Mouse (Mus musculus) left cerebral cortex, adult 11 months (tissue): ENCODE measurements around the gene Gm49510.
A peak's percentile ranks its signal among the peaks of the same experiment; 100 is the strongest.

ENCODE experiments used
- DNase-seq: peaks from one replicate; pipeline ENCODE4 v3.0.0; 2022; ENCODE audit warnings: low spot score

Gene Gm49510

DNA sequence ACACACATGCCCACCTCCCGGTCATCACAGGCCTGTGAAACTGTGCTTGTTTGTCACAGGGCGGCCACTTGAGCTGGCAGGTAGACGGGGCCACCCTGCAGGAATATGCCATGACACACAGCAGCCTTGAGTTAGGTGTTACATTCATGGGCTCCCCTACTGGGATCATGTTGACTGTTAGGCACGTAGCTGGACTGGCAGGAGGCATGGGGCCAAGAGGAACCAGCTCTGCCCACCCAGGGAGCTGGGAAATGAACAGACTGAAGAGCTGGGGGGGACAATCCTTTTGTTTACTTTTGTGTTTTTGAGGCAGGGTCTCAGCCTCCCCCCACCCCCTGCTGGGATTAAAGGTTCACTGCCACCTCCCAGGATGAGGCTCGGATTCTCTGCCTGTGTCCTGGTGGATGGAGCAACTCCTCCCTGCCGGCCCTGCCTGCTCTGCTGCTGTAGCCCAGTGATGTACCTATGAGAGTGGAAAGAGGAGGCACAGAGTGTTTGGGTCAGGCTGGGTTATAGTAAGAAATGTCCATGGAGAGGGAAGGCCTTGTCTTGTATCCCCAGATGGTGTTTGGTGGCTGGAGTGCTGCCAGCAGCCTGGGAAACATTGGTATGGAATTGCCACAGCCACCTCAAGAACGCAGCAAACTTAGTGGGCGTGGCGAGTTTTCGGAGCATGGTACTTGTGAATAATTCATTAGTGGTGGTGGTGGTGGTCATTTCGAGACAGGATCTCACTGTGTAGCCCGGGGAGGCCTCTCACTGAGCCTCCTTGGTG lies 16.8 kb downstream of the Gm49510 start:
- no peak for DNase-seq

DNA sequence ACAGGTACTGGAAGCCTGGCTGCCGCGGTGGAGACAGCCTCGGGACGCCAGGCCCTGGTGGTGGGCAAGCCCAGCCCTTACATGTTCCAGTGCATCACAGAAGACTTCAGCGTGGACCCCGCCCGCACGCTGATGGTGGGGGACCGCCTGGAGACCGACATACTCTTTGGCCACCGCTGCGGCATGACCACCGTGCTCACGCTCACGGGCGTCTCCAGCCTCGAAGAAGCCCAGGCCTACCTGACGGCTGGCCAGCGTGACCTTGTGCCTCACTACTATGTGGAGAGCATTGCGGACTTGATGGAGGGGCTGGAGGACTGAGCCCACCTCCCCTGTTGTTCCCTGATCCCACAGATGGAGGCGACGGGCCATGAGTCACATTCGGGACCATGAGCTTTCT lies 18.7 kb downstream of the Gm49510 start:
- DNase-seq = no peak

DNA sequence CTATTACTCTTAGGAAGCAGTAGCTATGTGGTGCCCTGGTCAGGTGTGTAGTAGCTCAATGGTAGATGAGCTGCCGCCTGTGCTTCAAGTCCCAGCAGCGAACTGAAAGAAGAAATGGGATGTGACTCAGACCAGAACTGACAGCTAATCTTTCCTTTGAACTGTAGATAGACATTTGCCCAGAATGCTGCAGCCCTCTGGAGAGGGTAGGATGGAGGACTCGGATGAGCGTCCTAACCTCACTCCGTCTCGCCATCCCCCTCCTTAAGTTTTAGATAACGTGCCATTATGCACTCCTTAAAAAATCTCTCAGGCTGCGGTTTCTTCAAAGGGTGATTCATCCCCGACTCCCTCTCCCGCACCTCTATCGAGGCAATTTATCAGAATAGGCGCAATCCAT lies 20.4 kb downstream of the Gm49510 start:
- no peak for DNase-seq

DNA sequence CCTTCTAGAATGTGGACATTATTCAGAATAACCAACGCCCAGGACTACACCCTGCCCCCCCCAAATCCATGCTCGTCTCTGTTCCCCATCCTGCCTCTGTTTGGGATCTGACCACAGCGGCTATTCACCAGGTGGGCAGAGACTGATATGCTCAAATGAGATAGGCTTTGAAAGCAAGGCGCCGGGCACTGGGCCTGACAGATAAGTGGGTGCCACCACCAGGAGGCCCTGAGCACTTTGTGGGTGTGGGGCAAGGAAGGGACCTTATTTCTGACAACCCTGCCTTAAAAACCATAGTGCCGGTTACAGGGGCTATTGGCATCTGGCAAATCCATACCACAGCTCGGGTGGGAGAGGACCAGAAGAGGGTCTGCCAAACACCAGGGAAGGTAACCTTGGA lies 23.2 kb downstream of the Gm49510 start:
- no peak for DNase-seq

DNA sequence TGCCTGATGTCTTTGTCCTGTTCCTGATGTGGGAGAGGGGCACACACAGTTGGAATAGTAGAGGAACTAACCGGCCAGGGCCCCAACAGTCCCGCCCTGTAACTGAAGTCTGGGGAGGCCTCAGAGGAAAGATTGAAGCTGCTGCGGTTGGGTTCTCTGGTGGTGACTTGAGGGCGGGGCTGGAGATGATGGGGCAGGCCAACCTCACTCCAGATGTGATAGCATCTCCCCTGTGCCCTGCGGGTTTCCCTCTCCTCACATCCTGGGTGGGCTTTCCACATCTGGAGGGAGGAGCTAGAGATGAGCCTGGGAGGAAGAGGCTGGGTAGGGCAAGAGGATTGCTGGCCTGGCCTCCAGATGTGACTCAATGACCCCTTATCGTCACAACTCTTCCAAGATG lies 24.1 kb downstream of the Gm49510 start:
- DNase-seq = no peak

DNA sequence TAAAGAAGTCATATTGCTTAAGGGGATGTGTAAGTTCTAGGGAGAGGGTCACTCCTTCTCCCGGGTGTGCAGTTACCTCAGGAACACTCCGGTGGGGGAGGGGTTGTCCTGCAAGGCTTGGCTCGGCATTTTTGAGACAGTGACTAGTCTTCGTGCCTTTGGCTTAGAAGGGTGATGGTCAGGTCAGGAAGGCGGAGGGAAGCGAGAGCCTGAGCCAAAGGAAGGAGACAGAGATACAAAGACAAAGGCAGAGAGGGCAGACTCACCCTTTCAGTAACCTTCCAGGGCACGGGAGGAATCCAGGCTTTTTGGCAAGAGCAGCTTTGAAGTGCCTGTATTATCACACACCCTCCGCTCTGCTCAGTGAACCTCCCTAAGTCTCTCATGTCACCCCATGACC lies 25.7 kb downstream of the Gm49510 start:
- DNase-seq = no peak

DNA sequence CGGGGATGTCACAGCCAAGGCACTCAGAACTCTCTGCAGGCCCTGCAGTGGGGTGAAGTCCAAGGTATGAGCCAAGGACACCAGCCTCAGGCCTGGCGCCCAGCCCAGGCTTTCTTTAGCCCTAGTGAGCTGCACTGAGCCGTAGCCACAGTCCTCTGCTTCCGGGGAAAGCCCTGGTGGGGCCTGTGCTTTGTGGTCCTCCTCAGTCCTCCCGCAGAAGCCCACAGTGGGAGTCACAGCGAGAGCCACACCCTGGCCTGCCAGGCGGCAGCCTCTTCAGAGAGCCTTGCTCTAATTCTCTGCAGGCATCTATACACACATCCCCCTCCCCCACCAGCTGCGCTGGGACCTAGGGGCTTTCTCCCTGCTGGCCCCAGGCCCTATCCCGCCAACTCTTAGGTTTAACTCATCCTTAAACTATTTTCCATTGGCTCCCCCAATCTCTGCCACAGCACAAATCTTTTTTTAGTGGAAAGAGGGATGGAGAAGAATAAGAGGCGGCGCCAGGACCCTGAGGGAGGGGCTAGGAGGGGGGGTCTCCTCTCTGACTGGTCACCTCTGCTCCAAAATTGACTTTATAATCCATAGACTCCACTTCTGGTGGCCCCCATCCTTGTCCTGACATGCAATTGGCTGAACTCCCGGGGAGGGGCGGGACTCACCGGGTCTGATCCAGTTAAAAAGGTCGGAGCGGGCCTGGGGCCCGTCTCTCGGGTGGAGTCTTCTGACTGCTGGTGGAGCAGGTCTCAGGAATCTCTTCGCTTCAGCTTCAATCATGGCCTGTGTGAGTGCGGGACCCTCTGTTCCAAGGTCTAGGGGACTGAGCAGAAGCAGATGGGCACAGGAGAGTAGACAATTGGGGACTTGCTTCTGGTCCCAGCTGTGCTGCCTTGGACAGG lies 26.8 kb downstream of the Gm49510 start, which contains the start of gene Lgals1:
Lgals1 (plus strand) TSS at position 705 of the 899 bp plus-strand sequence.
- no peak for DNase-seq

DNA sequence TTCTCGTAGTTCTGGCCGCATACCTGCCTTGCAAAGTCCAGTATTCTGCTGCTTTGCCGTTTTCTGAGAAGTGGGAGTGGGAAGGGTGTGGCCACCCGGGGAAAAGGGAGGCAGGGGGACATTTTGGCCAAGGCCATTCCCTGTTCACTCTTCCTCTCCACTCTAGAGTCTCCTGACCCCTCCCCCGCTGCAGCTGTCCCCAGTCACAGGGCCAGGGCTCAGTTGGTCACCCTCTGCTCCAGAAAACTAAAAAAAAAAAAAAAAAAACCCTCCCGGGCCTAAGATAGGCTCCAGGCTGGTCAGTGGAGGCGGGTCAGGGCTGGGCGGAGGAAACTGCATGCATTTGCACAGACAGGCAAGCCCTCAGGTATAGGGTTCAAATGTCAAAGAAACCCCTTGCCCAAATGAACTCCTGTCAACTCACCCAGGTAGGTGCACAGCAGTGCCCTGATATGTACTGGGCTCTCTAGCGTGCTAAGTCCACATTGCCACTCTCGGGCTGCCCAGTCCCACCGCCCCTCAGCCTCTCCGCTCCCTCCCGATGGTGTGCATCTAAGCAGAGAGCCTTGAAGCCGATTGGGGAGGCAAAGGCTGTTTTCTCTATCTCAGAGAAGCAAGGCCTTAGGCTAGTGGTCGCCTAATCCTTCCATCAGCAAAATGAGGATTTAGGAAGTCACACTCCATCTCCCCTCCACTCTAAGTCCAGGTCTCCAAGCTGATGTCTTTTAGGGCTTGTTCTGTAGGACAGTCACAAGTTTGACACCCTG lies 27.7 kb downstream of the Gm49510 start:
- no peak for DNase-seq

DNA sequence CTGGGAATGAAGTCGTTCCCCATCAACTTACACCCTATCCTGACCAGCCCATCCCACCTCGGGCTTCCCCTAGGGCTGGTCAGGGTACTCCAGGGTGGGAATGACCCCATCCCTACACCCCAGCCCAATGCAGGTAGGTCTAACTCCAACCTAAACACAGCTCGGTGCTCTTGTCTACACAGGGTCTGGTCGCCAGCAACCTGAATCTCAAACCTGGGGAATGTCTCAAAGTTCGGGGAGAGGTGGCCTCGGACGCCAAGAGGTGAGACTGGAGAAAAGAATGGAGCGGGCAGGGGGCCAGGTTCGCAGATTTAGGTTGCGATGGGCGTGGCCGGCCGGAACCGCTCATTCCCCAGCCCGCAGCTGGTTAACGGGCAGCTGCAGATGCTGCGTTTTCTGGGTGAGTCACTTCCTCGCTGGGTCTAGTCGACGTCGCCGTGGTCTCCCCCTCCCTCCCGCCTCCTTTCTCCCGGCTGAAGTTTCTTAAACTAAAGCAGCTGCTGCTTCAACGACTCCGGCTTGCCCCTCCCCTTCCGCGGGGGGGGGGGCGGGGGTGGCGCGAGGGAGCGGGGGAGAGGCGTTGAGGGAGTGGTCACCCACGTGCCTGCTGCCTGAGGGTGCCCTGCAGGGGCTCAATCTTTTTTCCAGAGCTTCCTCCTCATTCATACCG lies 28.5 kb downstream of the Gm49510 start:
- no peak for DNase-seq

DNA sequence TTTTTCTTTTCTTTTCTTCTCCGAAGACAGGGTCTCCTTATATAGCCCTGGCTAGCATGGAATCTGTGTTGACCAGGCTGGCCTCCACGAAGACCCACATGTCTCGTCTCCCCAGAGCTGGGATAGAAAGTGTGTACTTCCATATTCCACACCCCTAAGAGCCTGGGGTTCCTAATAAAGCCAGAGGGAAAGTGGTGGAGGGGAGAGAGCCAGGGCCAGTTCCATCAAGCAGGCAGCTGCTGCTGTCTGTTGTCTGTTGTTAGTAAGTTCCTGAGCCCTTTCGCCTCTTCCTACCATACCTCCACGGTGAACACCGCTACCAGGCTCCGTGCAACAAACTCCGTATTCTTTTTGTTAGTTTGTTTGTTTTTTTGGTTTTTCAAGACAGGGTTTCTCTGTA lies 29.1 kb downstream of the Gm49510 start:
- DNase-seq = no peak

DNA sequence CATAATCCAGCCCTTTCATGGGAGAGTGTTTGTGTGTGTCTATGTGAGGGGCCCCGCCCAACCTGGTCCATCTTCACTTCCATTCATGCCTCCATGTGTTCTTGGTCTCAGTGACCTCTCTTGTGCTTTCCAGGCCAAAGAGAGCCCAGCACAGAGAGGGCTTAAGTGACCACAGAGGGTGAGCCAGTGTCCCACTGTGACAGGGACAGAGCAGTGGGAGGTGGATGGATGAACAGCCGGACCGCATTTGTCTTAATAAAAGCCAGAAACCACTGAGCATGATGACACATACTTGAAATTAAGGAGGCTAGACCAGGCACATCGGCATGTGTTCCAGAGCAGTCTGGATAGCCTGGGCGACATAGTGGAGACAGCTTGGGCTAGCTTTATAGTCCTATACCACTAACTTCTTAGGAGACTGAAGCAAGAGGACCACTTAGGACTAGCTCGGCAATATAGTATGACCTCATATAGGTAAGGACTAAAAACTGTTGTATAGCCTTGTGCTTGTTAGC lies 30.8 kb downstream of the Gm49510 start:
- no peak for DNase-seq

DNA sequence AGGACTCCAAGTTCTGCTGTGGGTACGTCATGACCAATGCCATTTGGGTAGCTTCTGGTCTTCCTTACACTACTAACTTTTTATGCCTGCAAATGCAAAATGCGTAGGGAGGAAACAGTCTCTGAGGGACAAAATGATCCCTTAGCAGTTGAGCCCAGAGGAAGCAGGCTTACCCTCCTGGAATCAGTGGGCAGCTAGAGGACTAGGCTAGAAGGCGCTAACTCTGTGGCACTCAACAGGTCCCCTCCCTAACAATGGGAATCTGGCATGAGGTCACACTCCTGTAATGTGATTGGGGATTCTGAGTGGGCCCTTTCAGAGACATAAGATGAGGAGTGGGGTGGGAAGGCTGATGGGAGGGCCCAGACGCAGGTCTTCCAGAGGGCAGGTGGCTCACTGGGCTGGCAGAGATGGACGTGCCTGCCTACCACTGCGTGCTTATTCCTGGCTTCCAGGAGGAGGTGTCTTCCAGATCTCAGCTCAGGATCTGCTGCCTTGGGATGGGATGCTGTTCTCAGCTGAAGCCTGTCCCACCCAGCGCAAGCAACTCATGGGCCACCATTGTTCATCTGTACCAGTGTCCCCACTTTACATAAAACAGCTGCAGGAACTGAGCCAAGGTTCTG lies 31.4 kb downstream of the Gm49510 start:
- DNase-seq = no peak

DNA sequence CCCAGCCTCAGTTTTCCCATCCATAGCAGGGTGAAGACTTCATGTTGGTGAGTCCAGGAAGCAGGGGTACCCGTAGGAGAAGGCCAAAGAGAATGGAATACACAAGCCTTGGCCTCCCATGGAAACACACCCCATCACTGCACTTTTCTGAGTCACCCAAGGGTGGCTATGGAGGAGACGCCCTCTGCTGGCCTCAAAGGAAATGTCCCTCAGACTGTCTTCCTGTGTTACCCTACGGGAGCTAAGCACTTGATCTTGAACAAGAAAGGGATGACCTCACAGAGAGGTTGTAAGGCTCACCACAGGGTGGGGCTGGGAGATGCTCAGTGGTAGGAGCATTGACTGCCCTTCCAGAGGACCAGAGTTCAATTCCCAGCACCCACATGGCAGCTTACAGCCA lies 32.1 kb downstream of the Gm49510 start:
- DNase-seq = no peak

DNA sequence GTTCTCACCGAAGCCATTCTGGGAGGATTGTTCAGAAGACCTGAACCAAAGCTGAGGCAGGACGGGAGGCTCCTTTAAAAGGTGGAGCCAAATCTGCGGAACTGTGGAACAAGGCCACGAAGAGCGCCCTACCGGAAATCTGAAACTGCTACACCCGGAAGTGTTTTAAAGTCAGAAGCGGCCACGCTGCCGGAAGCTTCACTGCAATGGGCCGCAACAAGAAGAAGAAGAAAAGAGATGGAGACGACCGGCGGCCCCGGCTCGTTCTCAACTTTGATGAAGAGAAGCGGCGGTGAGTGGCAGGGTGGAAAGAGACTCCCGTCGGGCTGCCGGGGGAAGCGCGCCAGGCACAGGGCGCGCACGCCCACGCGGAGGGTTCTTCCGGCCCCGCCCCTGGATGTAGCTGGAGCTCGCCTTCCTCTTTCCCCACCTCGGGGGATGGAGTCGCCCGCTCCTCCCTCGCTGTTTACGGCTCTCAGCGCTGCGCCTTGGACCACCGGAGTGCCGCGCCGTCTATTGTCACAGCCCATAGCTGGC lies 35.4 kb downstream of the Gm49510 start, which contains the start of gene Nol12:
Nol12 (plus strand) TSS at position 150 of the 537 bp plus-strand sequence.
- DNase-seq = peak; percentile 85

DNA sequence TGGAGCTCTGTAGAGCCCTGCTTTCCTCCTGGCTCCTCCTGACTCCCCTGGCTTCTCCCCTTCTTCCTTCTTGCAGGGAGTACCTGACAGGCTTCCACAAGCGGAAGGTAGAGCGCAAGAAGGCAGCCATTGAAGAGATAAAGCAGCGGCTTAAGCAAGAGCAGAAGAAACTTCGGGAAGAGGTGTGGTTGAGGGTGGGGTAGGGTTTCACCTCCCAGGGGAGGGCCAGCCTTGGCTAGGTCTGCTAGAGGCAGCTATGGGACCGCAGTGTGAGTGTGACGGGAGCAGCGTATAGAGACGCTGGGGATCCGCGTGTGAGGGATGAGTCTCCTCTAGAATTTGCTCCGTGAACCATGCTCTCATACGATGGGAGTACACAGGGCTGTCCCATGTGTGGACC lies 36.9 kb downstream of the Gm49510 start:
- DNase-seq = no peak

DNA sequence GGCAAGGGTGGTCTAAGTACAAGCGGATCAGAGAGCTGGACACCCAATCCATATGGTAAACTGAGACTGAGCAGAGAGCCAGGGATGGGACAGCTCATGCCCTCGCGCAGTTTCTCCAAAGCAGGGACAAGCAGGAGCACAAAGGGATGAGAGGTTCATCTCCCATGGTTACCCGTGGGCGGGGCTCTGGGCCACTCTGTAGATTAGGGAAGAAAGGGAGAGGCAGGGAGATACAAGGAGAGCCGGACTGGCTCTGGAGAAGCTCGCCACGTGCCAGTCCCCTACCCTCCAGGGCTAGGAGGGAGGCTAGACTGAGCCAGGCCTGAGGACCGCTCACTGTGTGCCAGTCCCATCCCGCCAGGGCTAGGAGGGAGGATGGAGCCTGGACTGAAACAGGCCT lies 37.8 kb downstream of the Gm49510 start:
- DNase-seq = no peak

DNA sequence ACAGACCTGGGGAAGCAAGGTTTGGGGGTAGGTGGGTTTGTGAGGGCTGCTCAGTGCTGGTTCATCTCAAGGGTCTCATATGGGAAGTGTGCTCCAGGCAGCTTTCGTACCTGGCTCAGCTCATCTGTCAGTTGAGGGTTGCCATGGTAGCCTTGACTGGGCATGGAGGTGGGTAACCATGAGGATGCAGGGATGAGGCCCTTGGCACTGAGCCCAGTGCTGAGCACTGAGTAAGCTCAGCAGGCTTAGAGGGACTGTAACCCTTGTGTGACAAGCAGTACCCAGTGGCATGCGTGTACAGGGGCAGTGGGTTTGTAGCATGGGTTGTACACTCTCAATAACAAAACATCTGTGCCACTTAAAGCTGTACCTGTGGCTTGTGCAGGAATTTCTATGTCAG lies 38.5 kb downstream of the Gm49510 start:
- DNase-seq = no peak

DNA sequence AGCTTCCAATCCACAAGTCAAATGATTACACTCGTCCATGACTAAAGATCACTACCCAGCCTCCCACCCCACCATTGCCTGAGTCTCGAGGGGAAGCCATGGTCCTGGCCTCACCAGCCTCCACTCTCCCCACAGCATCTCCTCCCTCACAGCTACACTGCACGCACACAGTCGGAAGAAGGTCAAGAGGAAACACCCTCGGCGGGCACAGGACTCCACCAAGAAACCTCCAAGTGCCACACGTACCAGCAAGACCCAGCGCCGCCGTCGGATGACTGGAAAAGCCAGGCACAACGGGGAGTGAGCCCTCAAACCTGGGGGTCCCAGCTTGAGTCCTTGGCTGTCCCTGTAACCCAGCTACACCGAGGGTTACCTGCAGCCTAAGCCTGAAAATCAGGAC lies 40.9 kb downstream of the Gm49510 start:
- DNase-seq = no peak

DNA sequence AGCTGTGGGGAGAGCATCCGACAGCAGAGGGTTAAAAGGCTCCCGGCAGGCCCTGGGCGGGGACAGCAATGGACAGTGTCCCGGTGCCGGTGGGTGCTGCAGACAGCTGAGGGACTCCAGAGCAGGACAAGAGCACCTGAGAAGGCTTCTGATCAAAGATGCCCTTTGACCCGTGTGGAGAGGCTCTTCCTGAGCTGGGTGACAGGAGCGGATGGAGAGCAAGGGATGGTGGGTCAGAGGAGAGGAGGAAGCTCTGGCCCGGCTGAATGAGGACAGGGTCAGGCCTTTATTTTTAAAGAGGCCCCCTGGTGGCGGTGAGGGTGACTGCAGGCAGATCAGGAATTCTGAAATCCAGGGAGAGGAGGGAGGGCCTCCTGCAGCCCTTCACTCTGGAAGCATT lies 43.2 kb downstream of the Gm49510 start:
- DNase-seq = peak; percentile 67

DNA sequence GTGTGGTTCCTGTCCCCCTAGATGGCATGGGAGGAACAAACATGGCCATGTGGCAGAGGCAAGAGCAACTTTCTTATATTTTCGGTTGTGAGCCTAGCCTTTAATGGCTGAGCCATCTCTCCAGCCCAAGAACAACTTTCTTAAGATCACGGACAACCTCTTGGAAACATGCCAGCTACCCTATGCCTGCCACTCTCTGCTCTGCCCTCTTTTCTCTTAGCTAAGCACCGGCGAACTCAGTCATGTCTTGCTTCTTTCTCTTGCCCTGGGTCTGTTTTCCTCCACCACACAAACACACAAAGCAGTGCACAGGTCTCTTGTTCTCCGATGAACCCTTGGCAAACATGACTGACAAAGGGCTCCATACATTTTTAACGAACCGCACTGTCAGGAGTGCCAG lies 46.8 kb downstream of the Gm49510 start:
- no peak for DNase-seq

DNA sequence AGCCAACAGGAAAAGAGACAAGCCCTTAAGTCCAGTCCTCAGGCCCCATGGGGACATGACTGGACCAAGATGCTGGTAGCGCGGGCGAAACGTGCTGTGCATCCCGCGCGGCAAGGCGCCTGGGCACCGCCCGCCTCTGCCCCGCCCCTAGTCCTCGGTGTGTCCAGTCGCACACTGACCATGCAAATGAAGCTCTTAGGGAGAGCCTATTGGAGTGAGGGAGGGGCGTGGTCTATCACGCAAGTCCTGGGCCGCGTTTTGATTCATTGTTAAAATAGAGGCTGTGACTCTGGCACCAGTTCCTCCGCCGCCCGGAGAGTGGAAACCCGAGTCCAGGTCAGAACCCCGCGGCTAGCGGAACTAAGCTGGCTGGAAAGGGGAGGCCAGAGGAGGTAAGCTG lies 48.2 kb downstream of the Gm49510 start, which contains the start of gene Triobp:
Triobp (plus strand) TSS at position 68 of the 400 bp plus-strand sequence.
- DNase-seq = peak; percentile 74
